Mouse (Mus musculus) cerebellum, adult 18-20 months (tissue): ENCODE results near the gene Trex1.
A peak's percentile ranks its signal among the peaks of the same experiment; 100 is the strongest.

ENCODE experiments used
- DNase-seq, 2 experiments: peaks; one replicate each; pipeline ENCODE4 v3.0.0; 2021

The Trex1 gene

DNA sequence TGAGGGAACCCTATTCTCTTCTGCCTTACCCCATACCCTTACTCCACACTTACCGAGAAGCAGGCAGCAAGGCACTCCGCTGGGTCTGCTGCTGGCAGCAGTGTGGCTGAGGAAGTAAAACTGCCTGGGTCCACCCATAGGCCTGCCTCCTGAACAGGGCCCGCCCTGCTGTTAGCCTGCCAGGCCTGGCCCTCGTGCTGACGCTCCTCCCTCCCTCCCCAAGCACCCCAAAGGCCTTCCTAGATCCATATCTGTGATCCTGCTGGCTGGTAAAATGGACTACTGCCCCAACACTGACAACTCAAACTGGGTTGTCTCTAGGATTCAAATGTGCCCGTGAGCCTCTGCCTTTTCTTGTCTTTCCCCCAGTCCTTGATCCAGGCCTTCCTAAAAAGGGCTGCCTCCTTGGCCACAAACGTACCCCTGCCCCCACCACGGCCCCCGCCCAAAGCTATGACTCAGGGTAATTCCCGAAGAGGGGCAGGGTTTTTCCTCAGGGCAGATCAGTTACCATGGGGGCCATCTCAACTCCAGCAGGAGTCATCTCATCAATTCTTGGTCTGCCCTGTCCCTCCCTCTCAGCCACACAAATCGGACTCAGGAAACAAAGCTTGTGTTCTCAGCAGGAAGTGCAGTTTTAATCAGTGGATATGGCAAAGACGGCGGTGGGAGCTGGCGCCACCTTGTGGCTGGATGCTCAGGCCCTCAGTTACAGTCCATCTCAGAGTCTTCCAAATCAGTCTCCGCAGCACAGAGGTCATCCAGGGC lies at the start of gene Trex1:
TSS of gene Trex1 (minus strand) at position 599 of the 768 bp plus-strand sequence.
- peak; percentile 85 to 92 for DNase-seq

GRCm38 (mm10) chr9:109107341-109107740 lies 47.8 kb upstream of the Trex1 start:
- DNase-seq, result no peak

GRCm38 (mm10) chr9:109105648-109106047 lies 46.1 kb upstream of the Trex1 start:
- DNase-seq, result no peak

DNA sequence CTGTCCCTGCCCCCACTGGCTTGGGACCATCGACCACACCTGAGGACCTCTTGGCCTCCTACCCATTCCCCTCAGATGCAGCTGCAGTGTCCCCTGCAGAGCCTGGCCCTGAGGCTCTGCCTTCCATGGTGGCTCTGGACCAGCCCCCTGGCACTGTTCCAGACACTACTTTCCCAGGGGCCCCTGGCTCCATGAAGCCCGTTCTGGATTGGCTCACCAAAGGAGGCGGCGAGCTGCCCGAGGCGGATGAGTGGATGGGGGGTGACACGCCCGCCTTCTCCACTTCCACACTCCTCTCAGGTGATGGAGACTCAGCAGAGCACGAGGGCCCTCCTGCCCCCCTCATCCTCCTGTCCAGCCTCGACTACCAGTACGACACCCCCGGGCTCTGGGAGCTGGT lies 45.5 kb upstream of the Trex1 start:
- DNase-seq, result no peak

GRCm38 (mm10) chr9:109104083-109104482 lies 44.5 kb upstream of the Trex1 start:
- no peak for DNase-seq

GRCm38 (mm10) chr9:109103250-109103649 lies 43.7 kb upstream of the Trex1 start:
- DNase-seq, result no peak

- DNase-seq, result no peak
Observed at GRCm38 (mm10) chr9:109102541-109102940, 43.0 kb upstream of the Trex1 start.

- DNase-seq, result no peak
Observed at GRCm38 (mm10) chr9:109101933-109102445, 42.5 kb upstream of the Trex1 start.

- no peak for DNase-seq
Observed at GRCm38 (mm10) chr9:109100307-109100928, 40.9 kb upstream of the Trex1 start.

DNA sequence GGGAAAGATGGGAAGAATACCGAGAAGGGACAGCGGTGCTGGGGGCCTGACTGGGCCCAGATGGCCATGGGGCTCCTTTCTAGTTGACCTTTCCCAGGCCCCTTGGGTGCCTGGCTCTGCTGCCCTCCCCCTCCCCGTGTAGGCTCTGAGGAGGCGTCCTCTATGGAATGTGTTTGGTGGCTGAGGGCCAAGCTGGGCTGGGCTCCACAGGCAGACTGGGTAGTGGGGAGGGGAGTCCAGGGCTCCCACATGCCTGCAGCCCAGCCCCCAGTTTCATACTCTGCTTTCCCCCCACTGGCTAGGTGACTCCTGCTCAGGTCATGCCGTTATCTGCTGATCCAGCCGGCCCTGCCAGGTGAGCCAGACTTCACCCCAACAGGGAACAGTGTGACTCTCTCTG lies 39.4 kb upstream of the Trex1 start:
- DNase-seq, result peak in 1 of 2 experiments; percentile 23

DNA sequence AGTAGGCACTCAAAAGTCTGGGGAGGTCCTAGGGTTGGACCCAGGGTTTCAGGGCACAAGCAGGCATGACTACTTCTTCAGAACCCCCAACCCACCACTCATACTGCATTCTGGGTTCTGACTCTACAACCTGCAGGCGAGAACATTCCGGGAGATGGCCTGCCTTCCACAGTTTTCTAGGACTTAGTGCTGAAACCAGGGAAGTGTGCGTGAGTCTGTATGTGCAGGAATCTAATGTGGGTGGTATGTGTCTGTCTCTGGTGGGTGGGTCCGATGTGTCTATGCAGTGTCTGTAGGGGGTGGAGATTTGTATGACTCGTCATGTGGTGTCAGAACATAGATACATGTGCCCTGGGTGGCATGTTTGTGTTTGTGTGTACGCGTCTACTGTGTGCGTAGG lies 38.8 kb upstream of the Trex1 start:
- no peak for DNase-seq

DNA sequence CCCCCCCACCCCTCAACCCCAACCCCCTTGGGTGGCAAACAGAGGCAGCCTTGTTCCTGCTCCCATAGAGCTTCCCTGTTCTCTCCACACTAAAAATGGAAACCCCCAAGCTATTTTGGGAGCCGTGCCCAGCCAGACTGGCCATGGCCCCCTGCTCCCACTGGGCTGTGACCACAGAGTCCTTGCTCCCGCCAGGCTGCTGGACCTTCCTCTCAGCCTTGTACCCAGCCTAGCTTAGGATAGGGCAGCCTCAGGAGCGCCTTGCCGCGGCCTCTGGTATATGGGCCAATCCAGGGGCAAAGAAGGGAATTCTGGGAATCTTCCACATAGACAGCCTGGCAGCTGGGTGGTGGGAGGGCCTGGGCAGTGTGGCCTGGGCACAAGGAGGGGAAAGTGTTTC lies 38.3 kb upstream of the Trex1 start:
- DNase-seq, result peak; percentile 36 to 52

DNA sequence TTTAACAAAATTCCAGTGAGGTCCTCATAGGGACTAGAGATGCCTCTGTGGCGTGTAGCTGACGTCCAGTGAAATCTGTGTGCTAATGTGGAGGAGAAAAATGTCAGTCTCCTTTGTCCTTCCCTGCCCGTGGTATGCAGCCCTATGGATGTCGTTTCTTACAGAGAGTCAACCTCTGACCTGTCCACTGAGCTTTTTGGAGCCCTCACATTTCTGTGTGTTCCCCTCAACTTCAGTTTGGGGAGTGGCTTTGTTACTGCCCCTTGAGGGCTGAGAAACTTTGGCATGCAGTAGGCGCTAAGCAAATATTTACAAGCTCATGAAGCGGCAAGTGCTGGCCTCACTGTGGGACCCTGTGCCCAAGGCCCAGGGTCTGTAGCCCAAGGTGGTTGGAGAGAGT lies 37.8 kb upstream of the Trex1 start:
- no peak for DNase-seq

DNA sequence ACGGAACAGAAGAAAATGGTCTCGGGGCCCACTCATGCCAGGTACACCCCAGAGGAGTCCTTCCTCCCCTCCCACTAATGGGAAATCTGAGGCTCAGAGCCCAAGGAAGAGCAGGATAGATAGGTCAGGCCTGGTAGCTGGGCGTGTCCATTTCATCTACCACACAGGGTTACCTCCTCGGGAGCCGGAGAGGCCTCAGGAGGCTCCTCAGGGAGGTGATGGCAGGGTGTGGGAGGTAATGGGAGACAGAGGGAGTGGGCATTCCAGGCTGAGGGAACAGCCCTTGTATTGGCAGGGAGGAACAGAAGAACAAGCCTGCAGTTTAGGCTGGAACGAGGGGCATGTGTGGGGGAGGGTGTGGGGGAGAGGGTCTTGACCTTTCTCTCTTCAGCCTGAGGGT lies 37.3 kb upstream of the Trex1 start:
- DNase-seq, result no peak

DNA sequence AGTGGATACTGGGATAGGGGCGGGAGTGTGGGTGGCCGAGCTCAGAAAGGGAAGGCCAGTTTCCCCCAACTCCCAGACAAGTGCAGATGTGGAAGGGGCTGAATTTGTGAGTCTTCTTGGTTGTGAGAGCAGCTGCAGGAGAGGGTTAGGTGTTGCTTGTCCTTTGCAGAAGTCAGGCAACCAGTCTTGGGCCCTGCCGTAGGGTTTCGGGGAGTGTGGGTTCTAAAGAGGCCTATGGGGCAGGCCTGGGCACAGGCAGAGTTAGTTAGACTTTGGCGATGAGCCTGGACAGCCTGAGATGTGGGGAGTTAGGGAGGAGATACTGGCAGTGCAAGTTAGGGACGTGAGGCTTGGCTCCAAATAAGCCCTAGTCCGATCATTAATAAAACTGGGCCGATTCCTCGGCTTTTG lies 36.7 kb upstream of the Trex1 start:
- peak in 1 of 2 experiments; percentile 23 for DNase-seq

GRCm38 (mm10) chr9:109095137-109095982 lies 35.8 kb upstream of the Trex1 start, which contains the start of gene Plxnb1:
Plxnb1 (plus strand) TSS chr9:109095389.
- DNase-seq, result peak; percentile 57 to 62

DNA sequence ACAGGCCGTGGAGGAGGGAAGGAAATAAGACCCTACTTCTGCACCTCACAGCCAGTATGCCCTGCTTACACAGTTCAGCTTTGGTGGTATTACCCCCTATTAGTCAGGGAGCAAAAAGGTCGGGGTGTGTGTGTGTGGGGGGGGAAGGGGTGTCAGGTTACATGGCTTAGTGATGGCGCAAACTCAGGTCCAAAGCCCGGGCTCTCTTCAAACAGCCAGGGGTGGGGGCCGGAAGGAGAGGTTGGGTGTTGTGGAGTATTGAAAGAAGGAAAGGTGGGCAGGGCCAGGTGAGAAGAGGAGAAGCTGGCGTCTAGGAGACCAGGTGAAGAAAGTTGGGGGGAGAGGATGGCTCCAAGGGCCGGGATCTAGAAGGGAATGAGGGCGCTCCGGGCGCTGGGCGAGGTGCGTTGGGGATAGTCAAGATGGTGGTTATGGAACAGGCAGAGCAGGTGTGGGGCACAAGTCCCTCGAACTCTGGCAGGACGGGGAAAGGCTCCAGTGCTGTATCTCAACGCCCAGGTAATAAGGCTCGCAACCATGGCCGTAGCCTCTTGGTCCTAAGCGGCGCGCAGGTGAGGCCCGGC lies 35.1 kb upstream of the Trex1 start:
- DNase-seq, result peak in 1 of 2 experiments; percentile 36

DNA sequence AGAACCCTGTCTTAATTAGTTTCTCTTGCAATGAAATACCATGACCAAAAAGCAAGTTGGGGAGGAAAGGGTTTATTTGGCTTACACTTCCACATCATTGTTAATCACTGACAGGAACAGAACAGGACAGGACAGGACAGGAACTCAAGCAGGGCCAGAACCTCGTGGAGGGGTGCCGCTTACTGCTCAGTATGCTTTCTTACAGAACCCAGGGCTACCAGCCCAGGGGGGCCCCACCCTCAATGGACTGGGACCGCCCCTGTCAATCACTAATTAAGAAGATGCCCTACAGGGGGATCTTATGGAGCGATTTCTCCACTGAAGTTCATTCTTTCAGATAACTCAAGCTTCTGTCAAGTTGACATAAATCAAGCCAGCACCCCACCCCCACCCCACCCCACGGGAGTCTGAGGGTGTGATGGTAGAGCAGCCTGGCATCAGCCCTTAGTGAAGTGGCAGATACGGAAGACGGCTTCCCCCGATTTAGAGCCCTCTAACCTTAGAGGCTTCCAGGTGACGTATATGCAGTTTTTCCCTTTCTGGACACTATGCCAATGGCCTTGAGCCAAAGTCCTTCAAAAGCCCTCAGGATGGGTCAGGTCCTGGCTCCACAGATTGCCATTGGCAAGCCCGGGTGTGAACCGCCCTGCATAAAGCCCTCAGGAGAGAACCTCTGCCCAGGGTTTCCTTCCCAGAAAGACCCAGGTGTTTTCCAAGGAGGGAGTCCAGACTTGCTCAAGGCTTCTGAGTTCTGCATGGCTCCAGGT lies 34.4 kb upstream of the Trex1 start:
- no peak for DNase-seq

GRCm38 (mm10) chr9:109092799-109093198 lies 33.3 kb upstream of the Trex1 start:
- DNase-seq, result no peak

DNA sequence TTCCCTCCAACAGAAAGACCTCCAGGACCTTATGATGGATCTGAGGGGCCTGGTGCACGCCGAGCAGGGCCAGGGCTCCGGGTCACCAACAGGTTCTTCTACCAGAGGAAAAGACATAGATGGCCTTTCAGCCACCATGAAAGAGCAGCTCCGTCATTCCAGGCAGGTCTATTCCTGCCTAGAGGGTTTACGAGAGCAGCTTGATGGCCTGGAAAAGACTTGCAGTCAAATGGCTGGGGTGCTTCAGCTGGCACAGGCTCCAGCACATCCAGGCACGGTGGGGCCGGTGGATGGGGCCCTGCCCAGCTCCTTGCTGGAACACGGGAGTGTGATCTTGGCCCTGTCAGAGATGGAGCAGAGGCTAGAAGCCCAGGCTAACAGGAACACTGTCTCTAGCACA lies 32.3 kb upstream of the Trex1 start:
- DNase-seq, result no peak

DNA sequence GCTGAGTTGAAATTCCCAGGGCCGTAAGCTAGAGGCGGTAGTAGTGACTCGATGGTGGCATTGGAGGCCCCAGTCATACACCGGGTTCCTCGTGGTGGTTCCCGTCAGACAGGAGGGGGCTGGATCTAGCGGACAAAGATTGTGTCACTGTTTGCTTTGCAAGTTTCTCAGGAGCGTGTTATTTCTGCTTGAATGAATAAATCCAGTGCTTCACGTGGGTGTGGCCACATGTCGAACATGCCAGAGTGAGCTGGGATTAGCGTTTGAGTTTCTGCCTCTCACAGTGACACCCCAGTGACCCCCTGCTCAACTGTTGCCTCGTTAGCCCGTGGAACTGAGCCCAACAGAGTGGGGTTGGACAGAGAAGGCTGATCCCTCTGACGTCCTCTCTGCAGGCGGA lies 30.9 kb upstream of the Trex1 start:
- no peak for DNase-seq

GRCm38 (mm10) chr9:109087987-109088386 lies 28.5 kb upstream of the Trex1 start:
- DNase-seq, result peak; percentile 43 to 45
